Mouse (Mus musculus) E14TG2a.4 (cell line): ENCODE data around the gene Son.

ENCODE experiments used
- CTCF ChIP-seq: conservative IDR thresholded peaks from 2 replicates; pipeline ENCODE4 v1.5.1; 2014; ENCODE audit warnings: low read length
- NANOG ChIP-seq: IDR thresholded peaks from 2 replicates; pipeline ENCODE4 v1.6.1; 2014; ENCODE audit warnings: borderline replicate concordance, low read length, mixed read lengths
- POU5F1 ChIP-seq: IDR thresholded peaks from 2 replicates; pipeline ENCODE4 v1.6.1; 2014; ENCODE audit warnings: low read length, borderline replicate concordance

- TF ChIP-seq CTCF (no peak), NANOG (no peak), POU5F1 (no peak)
These were observed 16.5 kb downstream of the Son start for GRCm38 (mm10) chr16:91663795-91664194.
